Mouse (Mus musculus) heart, embryonic 11.5 days (tissue): ENCODE measurements around the gene Fgf10. TPM values are rescaled to one million over a fixed set of nuclear protein-coding genes. Genes with fewer than 3 reads are reported as not detected.

Experiments
- ATAC-seq: fragments of 200-750 bp; cut with Nextera tagmentation; replicated peaks from 2 replicates; pipeline ENCODE4 v1.8.0; 2017; ENCODE audit warnings: moderate library complexity; ENCODE audit not compliant: insufficient number of reproducible peaks, low FRiP score, low TSS enrichment
- H3K27ac ChIP-seq: fragments of 300-500 bp; sonication (generic); 2 replicates; pipeline ENCODE4 v1.5.1; 2014; ENCODE audit warnings: mild to moderate bottlenecking, low read depth, low read length
- H3K27me3 ChIP-seq: fragments of 300-500 bp; sonication (generic); 2 replicates; pipeline ENCODE4 v1.6.1; 2014; ENCODE audit warnings: mild to moderate bottlenecking, low read length, mixed read lengths; ENCODE audit not compliant: control insufficient read depth, insufficient read depth
- H3K36me3 ChIP-seq: fragments of 300-500 bp; sonication (generic); 2 replicates; pipeline ENCODE4 v1.6.1; 2014; ENCODE audit warnings: mild to moderate bottlenecking, low read length, moderate library complexity, mixed read lengths; ENCODE audit not compliant: control insufficient read depth, insufficient read depth
- H3K4me1 ChIP-seq: fragments of 300-500 bp; sonication (generic); 2 replicates; pipeline ENCODE4 v1.6.1; 2014; ENCODE audit warnings: low read length; ENCODE audit not compliant: control insufficient read depth, insufficient read depth
- H3K4me2 ChIP-seq: fragments of 300-500 bp; sonication (generic); 2 replicates; pipeline ENCODE4 v1.6.1; 2014; ENCODE audit warnings: mild to moderate bottlenecking, moderate library complexity
- H3K4me3 ChIP-seq: fragments of 300-500 bp; sonication (generic); 2 replicates; pipeline ENCODE4 v1.5.1; 2014; ENCODE audit warnings: low read depth, low read length
- H3K9ac ChIP-seq: fragments of 300-500 bp; sonication (generic); 2 replicates; pipeline ENCODE4 v1.6.1; 2014; ENCODE audit warnings: mild to moderate bottlenecking, low read depth, low read length, moderate library complexity
- H3K9me3 ChIP-seq: fragments of 300-500 bp; sonication (generic); replicated peaks from 2 replicates; pipeline ENCODE4 v1.6.1; 2016; ENCODE audit warnings: low read length; ENCODE audit not compliant: control insufficient read depth
- WGBS: fragments of 180-500 bp; shearing (Covaris S2); extraction: QIAGEN DNeasy Blood & Tissue Kit; methylation state at CpG from one replicate; pipeline ENCODE4 v1.1.7; 2014; ENCODE audit not compliant: insufficient replicate concordance; 5-methylcytosine and 5-hydroxymethylcytosine counted together
- polyA plus RNA-seq: library from polyadenylated mRNA; unstranded; fragments of >200 nt; fragmentation: Nextera tagmentation; extraction: Ambion mirVana; gene quantifications from 2 replicates; pipeline ENCODE4 v1.2.1, GENCODE M21; 2014

The Fgf10 gene
- polyA plus RNA-seq, 1 experiment from 2014 or later = 1.1 TPM

DNA sequence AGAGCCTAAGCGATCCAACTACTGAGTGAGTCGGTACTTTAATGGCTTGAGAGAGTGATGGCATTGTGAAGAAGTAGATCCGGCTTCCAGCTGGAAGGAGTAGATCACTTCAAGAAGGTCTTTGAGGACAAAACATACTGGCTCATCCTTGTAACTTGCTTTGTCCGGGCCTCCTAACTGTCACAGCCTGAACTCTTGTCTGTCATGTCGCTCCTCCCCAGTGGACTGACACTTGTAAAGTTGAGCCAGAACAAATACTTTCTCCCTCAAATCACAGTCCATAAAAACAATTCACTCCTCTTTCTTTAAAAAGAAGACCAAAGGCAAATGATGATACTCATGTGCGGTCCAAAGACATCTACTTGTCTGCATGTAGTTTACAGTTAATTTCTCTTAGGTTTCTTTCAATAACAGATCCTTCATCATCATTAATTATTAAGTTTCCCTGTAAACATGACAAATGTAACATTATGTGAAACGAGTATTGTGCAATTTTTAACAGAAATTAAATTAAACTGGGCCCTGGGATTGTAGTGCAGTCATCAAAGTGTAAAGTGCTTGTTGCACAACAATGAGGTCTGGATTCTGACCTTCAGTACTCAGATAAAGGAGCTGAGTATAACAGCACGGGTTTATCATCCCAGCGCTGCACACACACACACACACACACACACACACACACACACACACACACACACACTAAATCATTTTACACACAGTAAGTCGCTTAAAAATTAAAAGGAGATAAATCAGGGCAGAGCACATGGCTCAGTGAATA, 159.2 kb downstream of the Fgf10 start:
- H3K4me1 ChIP-seq = no peaks in the 10 kb centered on the region
- WGBS = 76% methylated on average over 10 of the region's 10 CpGs
- H3K36me3 ChIP-seq = no peaks in the 10 kb centered on the region
- H3K9me3 ChIP-seq = no peaks in the 10 kb centered on the region
- ATAC-seq = no peak
- H3K4me3 ChIP-seq = no peak overlapping the region
- no peaks in the 10 kb centered on the region for H3K27me3 ChIP-seq
- H3K27ac ChIP-seq = no peak overlapping the region
- no peak overlapping the region for H3K9ac ChIP-seq
- H3K4me2 ChIP-seq = no peak overlapping the region

DNA sequence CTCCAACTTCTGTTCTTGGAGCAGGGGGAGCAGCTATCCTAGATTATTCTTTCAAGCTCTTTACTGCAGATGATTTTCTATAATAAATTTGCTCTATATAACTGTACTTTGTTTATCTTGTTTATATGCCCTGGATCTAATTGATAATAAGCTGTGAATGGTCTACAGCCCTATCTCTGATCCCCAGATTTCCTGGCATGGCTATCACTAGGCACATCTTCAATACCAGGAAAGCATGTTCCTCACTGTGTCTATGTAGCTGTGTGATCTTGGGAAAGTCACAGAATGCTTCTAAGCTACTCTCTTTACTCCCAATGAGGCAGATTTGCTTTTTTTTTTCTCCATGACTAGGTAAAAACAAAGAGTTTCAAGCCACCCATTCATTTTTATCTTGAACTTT, 164.4 kb downstream of the Fgf10 start:
- Histone ChIP-seq H3K36me3 (no peaks in the 10 kb centered on the region), H3K9me3 (no peaks in the 10 kb centered on the region), H3K4me1 (no peaks in the 10 kb centered on the region), H3K4me2 (no peak overlapping the region), H3K27me3 (no peaks in the 10 kb centered on the region), H3K27ac (no peak overlapping the region), H3K4me3 (no peak overlapping the region), H3K9ac (no peak overlapping the region)
- ATAC-seq = no peak

DNA sequence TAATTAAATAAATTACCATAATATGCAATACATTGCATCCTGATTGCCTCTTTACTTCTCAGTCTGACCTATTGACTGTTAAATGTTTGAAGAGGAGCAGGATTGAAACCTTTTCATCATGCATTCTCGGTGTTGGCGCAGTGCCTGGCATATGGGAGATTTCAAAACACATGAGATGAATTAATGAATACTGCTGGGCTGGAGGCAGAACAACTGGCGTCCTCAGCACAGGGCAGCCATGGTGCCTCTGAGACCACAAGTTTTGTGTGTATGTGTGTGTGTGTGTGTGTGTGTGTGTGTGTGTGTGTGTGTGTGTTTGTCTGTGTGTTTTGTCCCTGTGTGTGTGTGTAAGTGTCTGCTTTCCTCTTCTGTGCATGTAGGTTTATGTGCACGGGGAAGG, 165.5 kb downstream of the Fgf10 start:
- no peaks in the 10 kb centered on the region for H3K36me3 ChIP-seq
- no peaks in the 10 kb centered on the region for H3K9me3 ChIP-seq
- H3K4me1 ChIP-seq = no peaks in the 10 kb centered on the region
- ATAC-seq = no peak
- no peak overlapping the region for H3K9ac ChIP-seq
- no peak overlapping the region for H3K4me2 ChIP-seq
- no peak overlapping the region for H3K4me3 ChIP-seq
- 74% methylated on average over 4 of the region's 4 CpGs for whole genome bisulfite sequencing
- no peak overlapping the region for H3K27ac ChIP-seq
- no peaks in the 10 kb centered on the region for H3K27me3 ChIP-seq
